Mouse (Mus musculus) MEL (cell line): Measurements from ENCODE around the gene Ciita. TPM values are rescaled to one million over a fixed set of nuclear protein-coding genes. Genes with fewer than 3 reads are reported as not detected.

Experiments
- DNase-seq: peaks from one replicate; pipeline ENCODE4 v3.0.0; 2011; ENCODE audit warnings: low read depth, low spot score
- H3K27ac ChIP-seq: 2 replicates; pipeline ENCODE4 v1.5.1; 2012; ENCODE audit warnings: low read depth, mild to moderate bottlenecking, control low read depth, low read length, moderate library complexity; ENCODE audit not compliant: control insufficient read depth
- H3K27me3 ChIP-seq, 2 experiments: fragments of 150-350 bp in 1 of 2; sonication (generic) in 1 of 2; 2 replicates each; pipeline ENCODE4 v1.6.1; 2012; ENCODE audit warnings: low read length in 2 of 2, mild to moderate bottlenecking in 2 of 2, improper control_type of control experiment in 1 of 2, moderate library complexity in 1 of 2; ENCODE audit not compliant: insufficient read depth in 2 of 2, control insufficient read depth in 1 of 2
- H3K36me3 ChIP-seq, 2 experiments: 2 replicates each; pipeline ENCODE4 v1.6.1; 2012 to 2014; ENCODE audit warnings: low read length in 2 of 2, improper control_type of control experiment in 1 of 2, inconsistent platforms in 1 of 2, mild to moderate bottlenecking in 1 of 2; ENCODE audit not compliant: insufficient read depth in 2 of 2, control insufficient read depth in 1 of 2
- H3K4me1 ChIP-seq, 2 experiments: fragments of 150-350 bp in 1 of 2; sonication (generic) in 1 of 2; 2 replicates each; pipeline ENCODE4 v1.6.1; 2012; ENCODE audit warnings: low read length in 2 of 2, improper control_type of control experiment in 1 of 2, mild to moderate bottlenecking in 1 of 2; ENCODE audit not compliant: insufficient read depth in 2 of 2, control insufficient read depth in 1 of 2
- H3K4me3 ChIP-seq, 2 experiments: fragments of 150-350 bp in 1 of 2; sonication (generic) in 1 of 2; 2 replicates each; pipeline ENCODE4 v1.5.1; 2012; ENCODE audit warnings: low read depth in 2 of 2, low read length in 2 of 2, mild to moderate bottlenecking in 2 of 2, moderate library complexity in 2 of 2, control low read depth in 1 of 2, improper control_type of control experiment in 1 of 2; ENCODE audit not compliant: control insufficient read depth in 1 of 2, insufficient read depth in 1 of 2
- H3K79me2 ChIP-seq: 2 replicates; pipeline ENCODE4 v1.6.1; 2012; ENCODE audit warnings: mild to moderate bottlenecking, low read length, moderate library complexity; ENCODE audit not compliant: control insufficient read depth, poor library complexity, insufficient read depth
- H3K9ac ChIP-seq: 2 replicates; pipeline ENCODE4 v1.6.1; 2012; ENCODE audit warnings: low read depth, mild to moderate bottlenecking, control low read depth, low read length, moderate library complexity; ENCODE audit not compliant: control insufficient read depth, poor library complexity, severe bottlenecking
- H3K9me3 ChIP-seq: fragments of 150-350 bp; sonication (generic); replicated peaks from 2 replicates; pipeline ENCODE4 v1.6.1; 2012; ENCODE audit warnings: mild to moderate bottlenecking, low read length, improper control_type of control experiment, moderate library complexity; ENCODE audit not compliant: insufficient read depth
- BHLHE40 ChIP-seq: IDR thresholded peaks from 2 replicates; pipeline ENCODE4 v1.6.1; 2012; ENCODE audit warnings: low read depth, mild to moderate bottlenecking, inconsistent platforms, low read length, improper control_type of control experiment, borderline replicate concordance
- CHD2 ChIP-seq: IDR thresholded peaks from 2 replicates; pipeline ENCODE4 v1.6.1; 2011; ENCODE audit warnings: low read length, improper control_type of control experiment
- CTCF ChIP-seq, 3 experiments: IDR thresholded peaks in 2 of 3; conservative IDR thresholded peaks in 1 of 3; 2 replicates each; pipeline ENCODE4 v1.5.1; 2011 to 2012; ENCODE audit warnings: low read length in 3 of 3, low read depth in 2 of 3, mild to moderate bottlenecking in 2 of 3, improper control_type of control experiment in 1 of 3, inconsistent platforms in 1 of 3, mixed read lengths in 1 of 3, moderate library complexity in 1 of 3; ENCODE audit not compliant: control insufficient read depth in 1 of 3, insufficient read depth in 1 of 3, poor library complexity in 1 of 3, severe bottlenecking in 1 of 3
- E2F4 ChIP-seq: IDR thresholded peaks from 2 replicates; pipeline ENCODE4 v1.6.1; 2011; ENCODE audit warnings: low read depth, low read length, improper control_type of control experiment, borderline replicate concordance
- EP300 ChIP-seq, 2 experiments: IDR thresholded peaks; 2 replicates each; pipeline ENCODE4 v1.6.1; 2011; ENCODE audit warnings: improper control_type of control experiment in 2 of 2, low read length in 2 of 2, low read depth in 1 of 2, mild to moderate bottlenecking in 1 of 2
- ETS1 ChIP-seq: IDR thresholded peaks from 2 replicates; pipeline ENCODE4 v1.6.1; 2012; ENCODE audit warnings: low read depth, mild to moderate bottlenecking, inconsistent platforms, low read length, improper control_type of control experiment, moderate library complexity
- GABPA ChIP-seq: IDR thresholded peaks from 2 replicates; pipeline ENCODE4 v1.6.1; 2012; ENCODE audit warnings: low read depth, mild to moderate bottlenecking, inconsistent platforms, low read length, improper control_type of control experiment, moderate library complexity
- JUND ChIP-seq: IDR thresholded peaks from 2 replicates; pipeline ENCODE4 v1.6.1; 2011; ENCODE audit warnings: low read depth, mild to moderate bottlenecking, improper control_type of control experiment, low read length
- KAT2A ChIP-seq: conservative IDR thresholded peaks from 2 replicates; pipeline ENCODE4 v1.6.1; 2012; ENCODE audit warnings: low read depth, low read length, improper control_type of control experiment, inconsistent platforms
- MAX ChIP-seq: IDR thresholded peaks from 2 replicates; pipeline ENCODE4 v1.6.1; 2011; ENCODE audit warnings: low read length, improper control_type of control experiment
- MEF2A ChIP-seq: IDR thresholded peaks from 2 replicates; pipeline ENCODE4 v1.6.1; 2014; ENCODE audit warnings: low read depth, mild to moderate bottlenecking, inconsistent platforms, low read length, improper control_type of control experiment; ENCODE audit not compliant: poor library complexity, insufficient replicate concordance, severe bottlenecking; ENCODE audit errors: extremely low read depth
- MYB ChIP-seq: IDR thresholded peaks from 2 replicates; pipeline ENCODE4 v1.6.1; 2011; ENCODE audit warnings: mild to moderate bottlenecking, low read depth, low read length, improper control_type of control experiment
- POLR2AphosphoS5 ChIP-seq: IDR thresholded peaks from 2 replicates; pipeline ENCODE4 v1.6.1; 2012; ENCODE audit warnings: low read depth, borderline replicate concordance, mild to moderate bottlenecking, inconsistent platforms, low read length, moderate library complexity, mixed read lengths
- RCOR1 ChIP-seq: IDR thresholded peaks from 2 replicates; pipeline ENCODE4 v1.6.1; 2012; ENCODE audit warnings: low read depth, mild to moderate bottlenecking, inconsistent platforms, low read length, improper control_type of control experiment
- SMC3 ChIP-seq: IDR thresholded peaks from 2 replicates; pipeline ENCODE4 v1.6.1; 2011; ENCODE audit warnings: low read depth, low read length, improper control_type of control experiment
- TCF12 ChIP-seq: IDR thresholded peaks from 2 replicates; pipeline ENCODE4 v1.6.1; 2014; ENCODE audit warnings: low read depth, mild to moderate bottlenecking, inconsistent platforms, low read length, improper control_type of control experiment, moderate library complexity
- USF1 ChIP-seq: IDR thresholded peaks from 2 replicates; pipeline ENCODE4 v1.6.1; 2014; ENCODE audit warnings: low read depth, mild to moderate bottlenecking, inconsistent platforms, low read length, improper control_type of control experiment, moderate library complexity
- USF2 ChIP-seq, 2 experiments: IDR thresholded peaks; 2 replicates each; pipeline ENCODE4 v1.6.1; 2011 to 2012; ENCODE audit warnings: improper control_type of control experiment in 2 of 2, low read length in 2 of 2, borderline replicate concordance in 1 of 2, inconsistent platforms in 1 of 2, low read depth in 1 of 2, mild to moderate bottlenecking in 1 of 2; ENCODE audit not compliant: insufficient read depth in 1 of 2
- ZMIZ1 ChIP-seq: IDR thresholded peaks from 2 replicates; pipeline ENCODE4 v1.6.1; 2012; ENCODE audit warnings: low read depth, mild to moderate bottlenecking, inconsistent platforms, low read length, improper control_type of control experiment, moderate library complexity
- ZNF384 ChIP-seq: IDR thresholded peaks from 2 replicates; pipeline ENCODE4 v1.6.1; 2012; ENCODE audit warnings: low read depth, mild to moderate bottlenecking, inconsistent platforms, low read length, improper control_type of control experiment
- polyA plus RNA-seq, 2 experiments: library from polyadenylated mRNA; stranded (reverse) in 1 of 2; unstranded in 1 of 2; fragments of >175 nt in 1 of 2; fragments of >200 nt in 1 of 2; gene quantifications; 2 replicates each; pipeline versions ENCODE4 v1.2.1 to v1.2.4; 2012; ENCODE audit warnings: low replicate concordance in 2 of 2, low read depth in 1 of 2; ENCODE audit not compliant: insufficient read length in 2 of 2, insufficient read depth in 1 of 2, missing spikeins in 1 of 2
- total RNA-seq: library from RNA; depleted of rRNA; stranded (reverse); fragments of 300-350 nt; gene quantifications from 2 replicates; pipeline ENCODE4 v1.2.3, GENCODE M21; 2012

Ciita gene
- total and polyA plus RNA-seq, 3 experiments: 0.04 TPM; not detected in 2

DNA sequence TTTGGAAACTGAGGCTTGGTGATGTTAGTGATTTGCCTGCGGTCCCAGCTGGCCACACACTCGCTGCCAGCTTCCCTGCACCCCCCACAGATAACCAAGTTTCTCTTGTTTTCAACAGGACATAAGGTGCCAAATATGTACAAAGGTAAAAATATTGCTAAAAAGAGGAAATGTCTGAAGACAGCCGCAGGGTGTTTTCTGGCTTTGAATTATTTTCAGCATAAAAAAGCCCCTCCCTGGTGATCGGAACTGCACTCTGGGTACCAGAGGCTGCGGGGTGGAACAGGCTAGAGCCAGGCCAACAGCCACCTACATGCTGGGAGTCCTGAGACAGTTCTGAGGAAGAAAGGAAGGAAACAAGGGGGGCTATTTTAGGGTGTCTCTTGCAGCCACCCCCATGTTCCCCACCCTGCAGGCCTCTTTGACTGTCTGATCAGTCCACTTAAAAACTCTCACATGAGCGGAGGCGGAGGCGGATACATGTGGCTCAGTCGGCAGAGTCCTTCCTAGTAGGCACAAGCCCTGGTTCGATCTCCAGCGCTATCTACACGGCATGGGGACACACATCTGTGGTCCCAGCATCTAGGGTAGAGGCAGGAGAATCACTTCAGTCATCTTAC lies 36.2 kb downstream of the Ciita start:
- no peak for DNase-seq
- no peaks in the 10 kb centered on the region for H3K9me3 ChIP-seq
- no peak for TF ChIP-seq CHD2
- no peak for TF ChIP-seq BHLHE40
- TF ChIP-seq MAX: no peak
- TF ChIP-seq ZMIZ1: no peak
- no peak for TF ChIP-seq JUND
- no peak for TF ChIP-seq ETS1
- no peak for TF ChIP-seq USF1
- no peak for TF ChIP-seq EP300 (IDR thresholded peaks at IDR 0.05; ENCODE audit: low read depth in 1 of 2, low read length in 2 of 2)
- TF ChIP-seq ZNF384: no peak
- TF ChIP-seq USF2 (IDR thresholded peaks at IDR 0.05; ENCODE audit: borderline replicate concordance in 1 of 2, insufficient read depth in 1 of 2, low read depth in 1 of 2, low read length in 2 of 2): no peak
- no peak for TF ChIP-seq CTCF (IDR thresholded peaks at IDR 0.05 in 2 of 3, conservative IDR thresholded peaks at IDR 0.05 in 1 of 3; ENCODE audit: control insufficient read depth in 1 of 3, insufficient read depth in 1 of 3, low read depth in 2 of 3, low read length in 3 of 3, poor library complexity in 1 of 3, severe bottlenecking in 1 of 3)
- TF ChIP-seq MYB: no peak
- TF ChIP-seq KAT2A: no peak
- TF ChIP-seq E2F4: no peak
- TF ChIP-seq TCF12: no peak
- no peak for TF ChIP-seq RCOR1
- no peak for TF ChIP-seq SMC3
- TF ChIP-seq POLR2AphosphoS5: no peak
- no peak for TF ChIP-seq MEF2A
- TF ChIP-seq, all 39 proteins: peak for 0

DNA sequence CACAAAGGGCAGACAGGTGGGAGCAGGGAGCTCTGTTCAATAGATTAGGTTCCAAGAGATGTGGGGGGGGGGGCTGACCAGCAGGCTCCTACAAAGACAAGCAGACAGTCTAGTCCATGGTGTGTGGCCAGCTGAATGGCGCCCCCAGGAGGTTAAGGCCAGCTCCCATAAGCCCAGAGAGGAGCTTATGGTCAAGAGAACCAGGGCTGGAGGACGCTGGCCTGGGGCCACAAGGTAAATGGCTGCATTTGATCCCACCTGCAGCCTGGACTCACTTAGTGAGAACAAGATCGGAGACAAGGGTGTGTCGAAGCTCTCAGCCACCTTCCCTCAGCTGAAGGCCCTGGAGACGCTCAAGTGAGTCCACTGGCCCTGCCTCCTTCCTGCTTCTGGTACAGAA lies 38.2 kb downstream of the Ciita start:
- H3K9me3 ChIP-seq: no peaks in the 10 kb centered on the region
- no peak overlapping the region for H3K9ac ChIP-seq
- DNase-seq: no peak
- no peaks in the 10 kb centered on the region for H3K4me1 ChIP-seq
- peak in 1 of 3 experiments; percentile 21; a peak in 2 of 6 replicates for TF ChIP-seq CTCF (IDR thresholded peaks at IDR 0.05 in 2 of 3, conservative IDR thresholded peaks at IDR 0.05 in 1 of 3; ENCODE audit: control insufficient read depth in 1 of 3, insufficient read depth in 1 of 3, low read depth in 2 of 3, low read length in 3 of 3, poor library complexity in 1 of 3, severe bottlenecking in 1 of 3)
- TF ChIP-seq GABPA: no peak
- no peak overlapping the region for H3K27ac ChIP-seq
- H3K4me3 ChIP-seq: no peak overlapping the region
- peaks cover 0 to 4% of the 10 kb centered on the region in 2 experiments; a peak in 1 of 4 replicates for H3K27me3 ChIP-seq
- no peaks in the 10 kb centered on the region for H3K79me2 ChIP-seq
- H3K36me3 ChIP-seq: no peaks in the 10 kb centered on the region

More for the DNA sequence above, 36.2 kb downstream of the Ciita start:
- H3K4me1 ChIP-seq: no peaks in the 10 kb centered on the region
- no peaks in the 10 kb centered on the region for H3K79me2 ChIP-seq
- no peak overlapping the region for H3K27ac ChIP-seq
- no peak overlapping the region for H3K4me3 ChIP-seq
- H3K9ac ChIP-seq: no peak overlapping the region
- H3K36me3 ChIP-seq: no peaks in the 10 kb centered on the region
- H3K27me3 ChIP-seq: peaks cover 0 to 4% of the 10 kb centered on the region in 2 experiments; a peak in 1 of 4 replicates
